Mouse (Mus musculus) layer of hippocampus, adult 8-10 months (tissue): Measurements from ENCODE around the gene Gm26938. TPM values are rescaled to one million over a fixed set of nuclear protein-coding genes. Genes with fewer than 3 reads are reported as not detected.

Experiments
- DNase-seq, 2 experiments: peaks; one replicate each; pipeline ENCODE4 v3.0.0; 2022; ENCODE audit warnings: low spot score in 2 of 2
- total RNA-seq, 4 experiments: library from RNA; stranded (reverse); gene quantifications; 2 replicates each; pipeline ENCODE4 v1.2.4; 2022

Gene Gm26938
- not detected for total RNA-seq

GRCm38 (mm10) chr5:139826357-139827055, at the start of gene Gm26938, which contains the start of gene Psmg3:
Gm26938 (minus strand) TSS chr5:139826407.
Psmg3 (minus strand) TSS chr5:139826885.
- peak; percentile 74 to 90 for DNase-seq

GRCm38 (mm10) chr5:139871526-139871925, 45.3 kb upstream of the Gm26938 start:
- no peak for DNase-seq

- no peak for DNase-seq
Observed at GRCm38 (mm10) chr5:139870886-139871285, 44.7 kb upstream of the Gm26938 start.

GRCm38 (mm10) chr5:139862759-139863158, 36.6 kb upstream of the Gm26938 start:
- DNase-seq = peak in 1 of 2 experiments; percentile 14

- no peak for DNase-seq
Observed at GRCm38 (mm10) chr5:139860328-139861104, 34.3 kb upstream of the Gm26938 start.

- DNase-seq = no peak
Observed at GRCm38 (mm10) chr5:139849626-139850320, 23.6 kb upstream of the Gm26938 start.

GRCm38 (mm10) chr5:139839142-139839541, 12.9 kb upstream of the Gm26938 start:
- DNase-seq = no peak

- no peak for DNase-seq
Observed at GRCm38 (mm10) chr5:139838476-139838892, 12.3 kb upstream of the Gm26938 start.

GRCm38 (mm10) chr5:139835706-139836105, 9.5 kb upstream of the Gm26938 start:
- no peak for DNase-seq

GRCm38 (mm10) chr5:139832125-139832524, 5.9 kb upstream of the Gm26938 start:
- no peak for DNase-seq

- no peak for DNase-seq
Observed at GRCm38 (mm10) chr5:139830734-139831133, 4.5 kb upstream of the Gm26938 start.

GRCm38 (mm10) chr5:139829384-139829783, 3.2 kb upstream of the Gm26938 start:
- no peak for DNase-seq

GRCm38 (mm10) chr5:139827593-139827992, 1.4 kb upstream of the Gm26938 start:
- DNase-seq = no peak

- no peak for DNase-seq
Observed at GRCm38 (mm10) chr5:139825947-139826346, 260 bp downstream of the Gm26938 start.

- no peak for DNase-seq
Observed at GRCm38 (mm10) chr5:139824531-139824930, 1.7 kb downstream of the Gm26938 start.

- DNase-seq = no peak
Observed at GRCm38 (mm10) chr5:139821466-139822459, 4.4 kb downstream of the Gm26938 start.

- DNase-seq = no peak
Observed at GRCm38 (mm10) chr5:139819538-139820181, 6.5 kb downstream of the Gm26938 start, which contains the start of gene Tmem184a. Tmem184a (minus strand) TSS chr5:139819917.

- DNase-seq = no peak
Observed at GRCm38 (mm10) chr5:139818801-139819200, 7.4 kb downstream of the Gm26938 start.

- no peak for DNase-seq
Observed at GRCm38 (mm10) chr5:139818056-139818455, 8.2 kb downstream of the Gm26938 start.

GRCm38 (mm10) chr5:139817292-139817691, 8.9 kb downstream of the Gm26938 start:
- no peak for DNase-seq
